Mouse (Mus musculus) lung, postnatal 0 days (tissue): ENCODE data around the gene Dock8. TPM values are rescaled to one million over a fixed set of nuclear protein-coding genes. Genes with fewer than 3 reads are reported as not detected.

ENCODE experiments used
- ATAC-seq: fragments of 200-750 bp; cut with Nextera tagmentation; 2 replicates; pipeline ENCODE4 v1.8.0; 2017; ENCODE audit warnings: moderate library complexity
- DNase-seq: peaks from one replicate; pipeline ENCODE4 v3.0.0-alpha.2; 2016; ENCODE audit warnings: low spot score
- H3K27ac ChIP-seq: fragments of 300-500 bp; sonication (generic); 2 replicates; pipeline ENCODE4 v1.5.1; 2014; ENCODE audit warnings: antibody characterized with exemption, mild to moderate bottlenecking, low read length, mixed read lengths
- H3K27me3 ChIP-seq: fragments of 300-500 bp; sonication (generic); replicated peaks from 2 replicates; pipeline ENCODE4 v1.6.1; 2014; ENCODE audit warnings: low read length, mixed read lengths; ENCODE audit not compliant: insufficient read depth
- H3K36me3 ChIP-seq: fragments of 300-500 bp; sonication (generic); 2 replicates; pipeline ENCODE4 v1.6.1; 2014; ENCODE audit warnings: low read length, mixed read lengths; ENCODE audit not compliant: insufficient read depth
- H3K4me1 ChIP-seq: fragments of 300-500 bp; sonication (generic); 2 replicates; pipeline ENCODE4 v1.6.1; 2014; ENCODE audit warnings: antibody characterized with exemption, low read depth, low read length, mixed read lengths; ENCODE audit not compliant: insufficient read depth
- H3K4me2 ChIP-seq: fragments of 300-500 bp; sonication (generic); replicated peaks from 2 replicates; pipeline ENCODE4 v1.6.1; 2014; ENCODE audit warnings: low read depth, mild to moderate bottlenecking, low read length, moderate library complexity, mixed read lengths
- H3K4me3 ChIP-seq: fragments of 300-500 bp; sonication (generic); 2 replicates; pipeline ENCODE4 v1.5.1; 2014; ENCODE audit warnings: low read depth, low read length
- H3K9ac ChIP-seq: fragments of 300-500 bp; sonication (generic); replicated peaks from 2 replicates; pipeline ENCODE4 v1.6.1; 2014; ENCODE audit warnings: low read depth, mild to moderate bottlenecking
- H3K9me3 ChIP-seq: fragments of 300-500 bp; sonication (generic); 2 replicates; pipeline ENCODE4 v1.6.1; 2016; ENCODE audit warnings: low read length, mixed read lengths
- CTCF ChIP-seq: IDR thresholded peaks from 2 replicates; pipeline ENCODE4 v1.5.1; 2016; ENCODE audit warnings: antibody characterized with exemption, mild to moderate bottlenecking
- EP300 ChIP-seq: IDR thresholded peaks from 2 replicates; pipeline ENCODE4 v1.6.1; 2016; ENCODE audit warnings: antibody characterized with exemption, mild to moderate bottlenecking, control low read depth
- WGBS: fragments of 180-500 bp; shearing (Covaris S2); extraction: QIAGEN DNeasy Blood & Tissue Kit; methylation state at CpG from one replicate; pipeline ENCODE4 v1.1.7; 2014; 5-methylcytosine and 5-hydroxymethylcytosine counted together
- polyA plus RNA-seq: library from polyadenylated mRNA; unstranded; fragments of >200 nt; fragmentation: Nextera tagmentation; extraction: Ambion mirVana; gene quantifications from 2 replicates; pipeline ENCODE4 v1.2.1, GENCODE M21; 2015

The Dock8 gene
- polyA plus RNA-seq, 1 experiment from 2014 or later = 8.1 TPM

DNA sequence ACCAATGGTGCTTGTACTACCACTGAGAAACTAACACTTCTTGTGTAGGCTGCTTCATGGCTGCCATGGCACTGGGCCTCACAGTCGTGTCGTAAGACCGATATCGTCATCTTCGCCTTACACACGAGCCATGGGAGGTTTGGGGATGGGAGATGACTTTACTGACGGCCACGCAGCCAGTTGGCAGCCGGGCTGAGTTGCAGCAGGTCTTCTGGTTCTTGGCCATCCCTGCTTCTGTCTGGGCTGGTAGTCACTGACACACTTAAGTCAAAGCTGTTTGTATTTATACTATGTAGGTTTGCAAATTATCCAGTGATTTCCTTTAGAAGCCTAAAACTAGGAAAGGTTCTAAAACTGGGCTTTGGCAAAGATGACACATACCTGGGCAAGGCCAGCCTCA, 194.4 kb downstream of the Dock8 start:
- Histone ChIP-seq H3K9ac (no peak overlapping the region), H3K4me1 (no peaks in the 10 kb centered on the region), H3K4me3 (no peak overlapping the region), H3K9me3 (no peaks in the 10 kb centered on the region), H3K4me2 (no peak overlapping the region), H3K27me3 (no peaks in the 10 kb centered on the region), H3K36me3 (no peaks in the 10 kb centered on the region), H3K27ac (no peak overlapping the region)
- no peak for TF ChIP-seq CTCF
- TF ChIP-seq EP300 = no peak
- ATAC-seq = no peak
- 94% methylated on average over 9 of the region's 9 CpGs for WGBS
- DNase-seq = no peak

DNA sequence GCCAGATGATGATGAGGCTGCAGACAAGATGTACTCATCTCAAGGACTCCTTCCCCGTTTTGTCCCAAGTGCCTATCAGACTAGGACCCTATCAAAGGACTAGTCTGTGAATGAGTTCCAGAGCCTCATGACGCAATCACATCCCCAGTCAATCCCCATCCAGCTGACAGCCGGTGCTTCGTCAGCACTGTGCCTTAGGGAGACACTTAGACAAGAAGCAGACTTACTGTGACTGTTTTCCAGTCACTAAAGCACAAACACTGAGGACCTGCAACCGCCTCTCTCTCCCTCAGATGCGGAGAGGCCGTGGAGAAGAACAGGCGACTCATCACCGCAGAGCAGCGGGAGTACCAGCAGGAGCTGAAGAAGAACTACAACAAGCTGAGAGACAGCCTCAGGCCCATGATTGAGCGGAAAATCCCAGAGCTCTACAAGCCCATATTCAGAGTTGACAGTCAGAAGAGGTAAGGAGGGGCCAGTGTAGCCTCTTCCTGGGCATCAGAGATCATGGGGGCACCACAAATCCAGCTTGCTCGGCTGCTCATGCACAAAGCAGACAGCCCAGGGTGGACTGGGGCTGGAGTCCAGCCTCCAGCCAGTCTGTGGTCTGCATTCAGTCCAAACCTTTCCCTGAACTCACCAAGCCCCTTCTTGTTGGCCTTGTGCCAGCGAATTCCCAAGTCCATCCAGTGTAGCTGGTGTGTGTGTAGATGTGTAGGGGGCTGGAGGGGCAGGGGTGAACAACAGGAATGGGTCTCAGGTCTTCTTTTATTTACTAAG, 200.9 kb downstream of the Dock8 start:
- ATAC-seq = no peak
- WGBS = 71% methylated on average over 13 of the region's 13 CpGs
- H3K27me3 ChIP-seq = no peaks in the 10 kb centered on the region
- no peak overlapping the region for H3K4me2 ChIP-seq
- no peak for DNase-seq
- TF ChIP-seq CTCF (no peak), EP300 (no peak)
- no peak overlapping the region for H3K4me3 ChIP-seq
- no peak overlapping the region for H3K27ac ChIP-seq
- H3K9ac ChIP-seq = no peak overlapping the region
- H3K36me3 ChIP-seq = no peaks in the 10 kb centered on the region
- H3K9me3 ChIP-seq = no peaks in the 10 kb centered on the region
- no peaks in the 10 kb centered on the region for H3K4me1 ChIP-seq

DNA sequence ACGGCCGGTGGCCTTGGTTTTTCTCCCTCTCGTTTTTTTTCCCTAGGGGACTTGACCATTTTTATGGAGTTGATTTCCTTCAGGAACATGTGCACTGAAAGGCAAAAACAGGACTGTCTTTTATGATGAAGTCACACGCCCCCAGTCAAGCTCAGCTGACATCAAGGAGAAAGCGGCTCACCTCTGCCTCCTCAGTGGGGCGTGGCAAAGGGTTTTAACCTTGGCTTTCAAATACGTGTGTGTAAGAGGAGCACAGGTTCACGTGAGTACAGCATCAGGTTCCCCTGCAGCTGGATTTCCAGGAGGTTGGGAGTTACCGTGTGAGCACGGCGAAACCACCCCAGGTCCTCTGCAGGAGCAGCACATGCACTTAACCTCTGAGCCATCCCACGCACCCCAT, 203.7 kb downstream of the Dock8 start:
- H3K4me2 ChIP-seq = no peak overlapping the region
- no peaks in the 10 kb centered on the region for H3K36me3 ChIP-seq
- DNase-seq (no peak), ATAC-seq (no peak)
- TF ChIP-seq EP300 = no peak
- no peak for TF ChIP-seq CTCF
- no peak overlapping the region for H3K4me3 ChIP-seq
- H3K4me1 ChIP-seq = no peaks in the 10 kb centered on the region
- WGBS = 69% methylated on average over 12 of the region's 12 CpGs
- H3K27me3 ChIP-seq = 0 out of 2 replicates have a peak, but pooled peaks cover 3% of the 10 kb centered on the region
- H3K9me3 ChIP-seq = no peaks in the 10 kb centered on the region
- H3K27ac ChIP-seq = no peak overlapping the region
- no peak overlapping the region for H3K9ac ChIP-seq

DNA sequence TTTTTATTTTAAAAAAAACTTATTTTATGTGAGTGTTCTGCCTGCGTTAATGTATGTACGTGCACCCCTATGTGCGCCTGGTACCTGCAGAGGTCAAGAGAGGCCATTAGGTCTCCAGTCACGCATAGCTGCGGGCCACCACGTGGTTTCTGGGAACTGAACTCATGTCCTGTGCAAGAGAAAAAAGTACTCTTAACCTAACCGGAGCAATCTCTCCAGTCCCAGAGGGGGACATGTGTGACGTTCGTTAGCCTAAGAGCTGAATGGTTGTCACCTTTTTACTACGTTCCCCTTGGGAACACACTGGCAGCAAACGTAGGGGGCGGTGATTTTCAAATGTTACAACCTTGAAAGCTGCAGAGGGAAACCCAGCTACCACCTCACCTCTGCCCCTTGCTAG, 207.6 kb downstream of the Dock8 start:
- no peak for ATAC-seq
- Histone ChIP-seq H3K4me2 (no peak overlapping the region), H3K27me3 (0 out of 2 replicates have a peak, but pooled peaks cover 3% of the 10 kb centered on the region), H3K4me3 (no peak overlapping the region), H3K4me1 (no peaks in the 10 kb centered on the region), H3K9me3 (no peaks in the 10 kb centered on the region), H3K36me3 (no peaks in the 10 kb centered on the region), H3K27ac (no peak overlapping the region), H3K9ac (no peak overlapping the region)
- DNase-seq = no peak
- 73% methylated on average over 12 of the region's 12 CpGs for WGBS
- no peak for TF ChIP-seq CTCF
- TF ChIP-seq EP300 = no peak

DNA sequence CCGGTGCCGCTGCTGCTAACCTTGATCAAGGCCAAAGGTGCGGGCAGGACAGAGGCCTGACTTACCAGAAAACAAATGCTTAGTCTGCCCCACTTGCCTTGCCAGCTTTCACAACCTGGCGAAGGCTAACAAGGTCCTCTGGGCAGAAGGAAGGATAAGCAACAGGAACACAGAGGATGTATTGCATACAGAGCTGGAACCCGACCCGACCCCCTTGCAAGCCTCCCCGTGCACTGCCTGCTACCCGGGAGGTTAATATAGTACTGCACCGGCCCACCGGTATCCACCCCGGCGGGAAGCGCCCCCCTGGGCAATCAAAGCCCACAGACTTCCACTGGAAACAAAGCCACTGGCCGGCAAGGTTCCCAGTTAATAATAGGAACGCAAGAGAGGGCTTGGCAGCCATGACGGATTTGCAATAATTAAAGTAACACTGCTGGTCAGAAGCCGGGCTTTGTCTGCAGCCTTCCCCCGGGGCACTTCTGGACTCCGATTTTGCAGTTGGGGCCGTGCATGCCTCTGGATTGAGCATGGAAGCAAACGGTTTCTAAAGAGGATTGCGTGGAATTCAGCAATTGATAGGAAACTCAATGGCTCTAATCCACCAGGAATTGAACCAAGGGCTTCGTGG, 208.5 kb downstream of the Dock8 start:
- Histone ChIP-seq H3K27ac (no peak overlapping the region), H3K9me3 (no peaks in the 10 kb centered on the region), H3K4me1 (no peaks in the 10 kb centered on the region), H3K4me2 (no peak overlapping the region), H3K36me3 (no peaks in the 10 kb centered on the region), H3K9ac (no peak overlapping the region), H3K27me3 (0 out of 2 replicates have a peak, but pooled peaks cover 3% of the 10 kb centered on the region), H3K4me3 (no peak overlapping the region)
- no peak for DNase-seq
- 30% methylated on average over 23 of the region's 23 CpGs for WGBS
- TF ChIP-seq EP300 (no peak), CTCF (no peak)
- no peak for ATAC-seq

GRCm38 (mm10) chr19:25208596-25209110, 209.3 kb downstream of the Dock8 start:
- no peak overlapping the region for H3K4me2 ChIP-seq
- no peaks in the 10 kb centered on the region for H3K36me3 ChIP-seq
- DNase-seq = no peak
- no peak for ATAC-seq
- H3K9me3 ChIP-seq = no peaks in the 10 kb centered on the region
- H3K4me3 ChIP-seq = no peak overlapping the region
- 68% methylated on average over 11 of the region's 11 CpGs for WGBS
- TF ChIP-seq CTCF (no peak), EP300 (no peak)
- H3K27me3 ChIP-seq = 0 out of 2 replicates have a peak, but pooled peaks cover 3% of the 10 kb centered on the region
- H3K9ac ChIP-seq = no peak overlapping the region
- H3K4me1 ChIP-seq = no peaks in the 10 kb centered on the region
- H3K27ac ChIP-seq = no peak overlapping the region
